Mouse (Mus musculus): ENCODE measurements around the gene Lrrc73. TPM values are rescaled to one million over a fixed set of nuclear protein-coding genes. Genes with fewer than 3 reads are reported as not detected.

Gene Lrrc73
- total and polyA plus RNA-seq, 3 experiments = 4.1 to 13.8 (median 5.6) TPM

DNA sequence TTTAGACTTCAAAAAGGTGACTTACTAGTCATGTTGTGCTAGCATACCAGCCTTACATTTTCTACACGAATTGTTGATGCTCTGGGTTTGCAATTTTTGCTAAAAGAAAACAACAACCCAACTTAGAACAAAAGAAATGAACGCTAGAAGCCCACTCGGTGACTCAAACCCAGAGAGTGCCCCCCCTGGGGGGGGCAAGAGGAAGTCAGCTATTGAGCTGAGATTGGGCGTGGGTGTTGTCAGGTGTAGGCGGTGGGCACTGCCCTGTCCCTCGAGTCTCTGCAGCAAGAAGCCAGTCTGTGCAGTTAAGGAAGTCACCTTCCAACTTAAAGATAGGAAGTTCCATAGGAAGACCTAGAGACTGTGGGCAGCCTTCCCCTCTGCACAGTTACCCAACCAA, 43.3 kb downstream of the Lrrc73 start:
- DNase-seq = no peak

GRCm38 (mm10) chr17:46297028-46297363, 43.7 kb downstream of the Lrrc73 start:
- DNase-seq = no peak

- DNase-seq = peak; percentile 37
Observed at GRCm38 (mm10) chr17:46297364-46298219, 44.3 kb downstream of the Lrrc73 start, which contains the start of gene Dlk2. Gene Dlk2 (plus strand): TSS chr17:46297421.

GRCm38 (mm10) chr17:46298220-46298913, 45.0 kb downstream of the Lrrc73 start:
- peak; percentile 86 for DNase-seq

DNA sequence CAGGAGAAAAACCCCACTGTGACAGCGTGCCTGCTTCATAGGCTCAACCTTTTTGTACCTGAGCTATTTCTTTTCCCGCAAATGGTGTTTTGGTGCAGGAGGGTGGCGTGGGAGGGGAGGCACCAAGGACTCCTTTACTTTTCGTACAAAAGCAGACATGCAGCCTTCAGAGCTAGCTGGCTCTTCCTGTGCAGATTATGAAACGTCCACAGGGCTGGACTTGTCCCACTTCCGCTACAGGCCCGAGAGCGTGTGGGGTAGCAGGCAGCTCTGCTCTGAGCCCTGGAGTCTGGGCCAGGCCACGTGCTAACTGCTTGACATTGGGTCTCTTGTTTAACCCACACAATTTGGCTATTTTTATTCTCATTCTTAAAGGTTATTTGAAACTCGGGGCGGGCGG, 48.6 kb downstream of the Lrrc73 start:
- no peak for DNase-seq

DNA sequence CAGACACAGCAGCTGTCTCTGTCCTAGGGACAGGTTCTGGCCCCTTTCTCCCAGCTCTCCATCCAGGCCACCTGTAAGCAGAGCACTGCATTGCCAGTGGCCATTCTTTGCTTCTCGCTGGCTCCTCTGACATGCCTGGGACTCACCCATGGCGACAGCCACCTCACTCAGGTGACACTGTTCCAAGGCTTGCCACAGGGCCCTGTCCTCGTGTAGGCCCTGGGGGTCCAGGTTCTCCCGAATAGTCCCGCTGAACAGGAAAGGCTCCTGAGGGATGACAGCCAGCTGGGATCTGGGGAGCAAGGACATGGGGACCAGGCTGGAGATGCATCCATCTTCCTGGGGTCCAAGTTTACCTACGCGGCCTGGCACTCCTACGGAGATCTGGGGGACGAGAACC, 50.9 kb downstream of the Lrrc73 start:
- no peak for DNase-seq

Small RNA genes lying within 50 kb of the gene (microRNA-seq; reads per million reads assigned to microRNA genes)
- gene Mir693 = 0 reads per million in 2 experiments

Other genes with a start within 250 kb of the Lrrc73 start
- gene Vegfa, start 221.2 kb upstream of the Lrrc73 start, total RNA-seq (2021) = 100 to 1,000 TPM; 395 to 486 TPM
- 751 and 799 TPM in 2 replicates for gene Vegfa, start 221.2 kb upstream of the Lrrc73 start, polyA plus RNA-seq (2012; rRNA removed)
- 100 to 1,000 TPM; 108 to 117 TPM for gene Mrps18a, start 142.5 kb upstream of the Lrrc73 start, total RNA-seq (2021)
- gene Mrps18a, start 142.5 kb upstream of the Lrrc73 start, polyA plus RNA-seq (2012; rRNA removed) = 23.7 and 29.6 TPM in 2 replicates
- gene Rsph9, start 109.3 kb upstream of the Lrrc73 start, total RNA-seq (2021) = 10 to 100 TPM in 1 of 2 experiments, 1 to 10 TPM in 1; 4.6 to 13.0 TPM
- 14.9 and 15.4 TPM in 2 replicates for gene Rsph9, start 109.3 kb upstream of the Lrrc73 start, polyA plus RNA-seq (2012; rRNA removed)
- 10 to 100 TPM; 14.2 to 15.5 TPM for gene Mad2l1bp, start 100.0 kb upstream of the Lrrc73 start, total RNA-seq (2021)
- gene Mad2l1bp, start 100.0 kb upstream of the Lrrc73 start, polyA plus RNA-seq (2012; rRNA removed) = 7.9 and 8.3 TPM in 2 replicates
- 10 to 100 TPM; 58.4 to 69.9 TPM for gene Gtpbp2, start 92.5 kb upstream of the Lrrc73 start, total RNA-seq (2021)
- 92.0 and 96.8 TPM in 2 replicates for gene Gtpbp2, start 92.5 kb upstream of the Lrrc73 start, polyA plus RNA-seq (2012; rRNA removed)
- gene Polh, start 50.9 kb upstream of the Lrrc73 start, total RNA-seq (2021) = 10 to 100 TPM; 31.9 to 44.7 TPM
- 6.8 and 9.2 TPM in 2 replicates for gene Polh, start 50.9 kb upstream of the Lrrc73 start, polyA plus RNA-seq (2012; rRNA removed)
- gene Xpo5, start 50.7 kb upstream of the Lrrc73 start, total RNA-seq (2021) = 10 to 100 TPM; 65.0 to 81.2 TPM
- 25.6 and 29.3 TPM in 2 replicates for gene Xpo5, start 50.7 kb upstream of the Lrrc73 start, polyA plus RNA-seq (2012; rRNA removed)
- gene Polr1c, start 5.5 kb upstream of the Lrrc73 start, total RNA-seq (2021) = 100 to 1,000 TPM in 1 of 2 experiments, 10 to 100 TPM in 1; 91.3 to 104 TPM
- gene Polr1c, start 5.5 kb upstream of the Lrrc73 start, polyA plus RNA-seq (2012; rRNA removed) = 41.5 and 45.2 TPM in 2 replicates
- gene Yipf3, start 5.5 kb upstream of the Lrrc73 start, total RNA-seq (2021) = 100 to 1,000 TPM; 157 to 198 TPM
- gene Yipf3, start 5.5 kb upstream of the Lrrc73 start, polyA plus RNA-seq (2012; rRNA removed) = 387 and 511 TPM in 2 replicates
- gene Tjap1, start 29.5 kb downstream of the Lrrc73 start, total RNA-seq (2021) = 10 to 100 TPM; 44.8 to 51.4 TPM
- gene Tjap1, start 29.5 kb downstream of the Lrrc73 start, polyA plus RNA-seq (2012; rRNA removed) = 85.3 and 98.6 TPM in 2 replicates
- under 1 TPM in 1 of 2 experiments, not detected in 1; 0.29 TPM for gene Dlk2, start 43.9 kb downstream of the Lrrc73 start, total RNA-seq (2021)
- 0.22 and 0.62 TPM in 2 replicates for gene Dlk2, start 43.9 kb downstream of the Lrrc73 start, polyA plus RNA-seq (2012; rRNA removed)
- gene Abcc10, start 74.8 kb downstream of the Lrrc73 start, total RNA-seq (2021) = 1 to 10 TPM; 7.3 to 7.4 TPM
- gene Abcc10, start 74.8 kb downstream of the Lrrc73 start, polyA plus RNA-seq (2012; rRNA removed) = 35.4 and 36.4 TPM in 2 replicates
- 10 to 100 TPM; 22.0 to 28.5 TPM for gene Zfp318, start 130.2 kb downstream of the Lrrc73 start, total RNA-seq (2021)
- 9.3 TPM in 2 replicates for gene Zfp318, start 130.2 kb downstream of the Lrrc73 start, polyA plus RNA-seq (2012; rRNA removed)
- gene Crip3, start 175.4 kb downstream of the Lrrc73 start, total RNA-seq (2021) = under 1 TPM; 0.38 to 0.69 TPM
- 0.82 and 1.4 TPM in 2 replicates for gene Crip3, start 175.4 kb downstream of the Lrrc73 start, polyA plus RNA-seq (2012; rRNA removed)
- under 1 TPM in 1 of 2 experiments, not detected in 1; 0.37 TPM for gene Slc22a7, start 184.9 kb downstream of the Lrrc73 start, total RNA-seq (2021)
- 0.06 TPM in 1 of 2 replicates, not detected in the other for gene Slc22a7, start 184.9 kb downstream of the Lrrc73 start, polyA plus RNA-seq (2012; rRNA removed)
- gene Ttbk1, start 234.1 kb downstream of the Lrrc73 start, total RNA-seq (2021) = under 1 TPM; 0.52 to 0.69 TPM
- gene Ttbk1, start 234.1 kb downstream of the Lrrc73 start, polyA plus RNA-seq (2012; rRNA removed) = 0.53 and 0.70 TPM in 2 replicates
- 1 to 10 TPM; 3.7 to 6.1 TPM for gene Dnph1, start 243.2 kb downstream of the Lrrc73 start, total RNA-seq (2021)
- 3.6 and 3.7 TPM in 2 replicates for gene Dnph1, start 243.2 kb downstream of the Lrrc73 start, polyA plus RNA-seq (2012; rRNA removed)

Measured in adrenal gland, adult 2 months (tissue).